ENCODE assay signal across 11 mouse cellular contexts in the genomic region with DNA sequence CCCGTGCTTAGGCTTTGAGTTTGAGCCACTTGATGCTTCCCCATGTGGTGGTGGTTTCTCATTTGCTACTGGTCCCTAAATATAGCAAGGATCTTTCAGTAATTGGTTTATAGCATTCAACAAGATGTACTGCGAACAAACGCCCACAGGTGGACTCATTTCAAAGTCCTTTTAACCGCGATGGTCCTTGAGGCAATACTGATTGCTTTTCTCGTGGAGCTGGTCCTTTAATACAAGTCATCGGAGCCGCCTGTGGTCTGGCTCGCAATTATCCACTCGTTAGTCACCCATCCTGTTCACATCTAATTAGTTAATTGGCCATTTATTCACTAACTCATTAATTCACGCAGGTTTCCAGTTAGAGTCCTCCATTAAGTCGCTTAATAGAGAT. TPM values are rescaled to one million over a fixed set of nuclear protein-coding genes. Genes with fewer than 3 reads are reported as not detected.
DNase-seq lines count a peak whose midpoint lies in the region; ATAC-seq and TF ChIP-seq lines count a peak whose summit lies in the region.
"Had no signal": no experiment of that assay in that cellular context is flagged by ENCODE, and none has a peak within 500 bp of the region (broad histone marks: within the 10 kb centered on the region; RNA-seq: fewer than 3 reads in every experiment).

No protein-coding gene starts in this region.

- H3K4me2 ChIP-seq in embryonic facial prominence, embryonic 15.5 days (replicated peaks), result peak overlapping the region; percentile 93
- peak overlapping the region; percentile 68 for H3K4me2 ChIP-seq in hindbrain, embryonic 15.5 days
- H3K4me2 ChIP-seq in midbrain, postnatal 0 days (ENCODE audit: low read depth, low read length, poor library complexity, severe bottlenecking), result peak overlapping the region; percentile 74

- peak overlapping the region; percentile 97 for H3K27ac ChIP-seq in layer of hippocampus, adult 2 months
- no peak overlapping the region for H3K27ac ChIP-seq in embryonic facial prominence, embryonic 15.5 days (replicated peaks)
- H3K27ac ChIP-seq in hindbrain, embryonic 15.5 days (replicated peaks), result peak overlapping the region; percentile 85
- H3K27ac ChIP-seq in midbrain, postnatal 0 days (ENCODE audit: low read depth, low read length), result peak overlapping the region; percentile 85
- H3K27ac ChIP-seq in thymus, adult 2 months (ENCODE audit: control insufficient read depth, insufficient read depth, low read length), result no peak overlapping the region

- DNase-seq in layer of hippocampus, adult 2 months (ENCODE audit: low spot score in 2 of 2), result peak in 1 of 2 experiments; percentile 26
- DNase-seq in layer of hippocampus, postnatal 36 days, result no peak
- peak; percentile 64 for DNase-seq in midbrain, postnatal 0 days (ENCODE audit: low spot score)
- no peak for DNase-seq in thymus, adult 2 months
- no peak for DNase-seq in cerebellum, adult 8-10 months
- DNase-seq: heart, postnatal 10 days had no signal

- TF ChIP-seq POLR2A in thymus, adult 2 months (IDR thresholded peaks at IDR 0.05; ENCODE audit: control insufficient read depth, extremely low read depth, insufficient read depth, low read length, poor library complexity), result no peak

- H3K4me1 ChIP-seq in embryonic facial prominence, embryonic 15.5 days, result peaks cover 9% of the 10 kb centered on the region; the same call in 1 of the 2 replicates
- peaks cover 26% of the 10 kb centered on the region for H3K4me1 ChIP-seq in hindbrain, embryonic 15.5 days (replicated peaks)
- peaks cover 7% of the 10 kb centered on the region; the same call in 1 of the 2 replicates for H3K4me1 ChIP-seq in midbrain, postnatal 0 days (ENCODE audit: insufficient read depth, low read length)
- H3K4me1 ChIP-seq in thymus, adult 2 months (replicated peaks; ENCODE audit: control insufficient read depth, insufficient read depth, low read length), result peaks cover 5% of the 10 kb centered on the region

- no peaks in the 10 kb centered on the region for H3K36me3 ChIP-seq in embryonic facial prominence, embryonic 15.5 days
- no peaks in the 10 kb centered on the region for H3K36me3 ChIP-seq in hindbrain, embryonic 15.5 days
- no peaks in the 10 kb centered on the region for H3K36me3 ChIP-seq in midbrain, postnatal 0 days (ENCODE audit: insufficient read depth, low read length)
- H3K36me3 ChIP-seq in thymus, adult 2 months (ENCODE audit: control insufficient read depth, insufficient read depth, low read length), result no peaks in the 10 kb centered on the region
- H3K36me3 ChIP-seq: G1E had no signal

- peaks cover 9% of the 10 kb centered on the region for H3K27me3 ChIP-seq in embryonic facial prominence, embryonic 15.5 days
- no peaks in the 10 kb centered on the region for H3K27me3 ChIP-seq in hindbrain, embryonic 15.5 days
- H3K27me3 ChIP-seq in midbrain, postnatal 0 days (ENCODE audit: insufficient read depth, low read length), result no peaks in the 10 kb centered on the region
- H3K27me3 ChIP-seq in thymus, adult 2 months (ENCODE audit: control insufficient read depth, insufficient read depth, low read length), result peaks cover 19% of the 10 kb centered on the region

- no peak for ATAC-seq in embryonic facial prominence, embryonic 15.5 days (ENCODE audit: insufficient number of reproducible peaks, low FRiP score, low TSS enrichment, low read depth)
- ATAC-seq in hindbrain, embryonic 15.5 days (ENCODE audit: low FRiP score, low read depth), result no peak
- no peak for ATAC-seq in midbrain, postnatal 0 days (ENCODE audit: low FRiP score)

- peak; percentile 21 for TF ChIP-seq CTCF in layer of hippocampus, adult 2 months (conservative IDR thresholded peaks at IDR 0.05)
- no peak; the same call in 1 of the 2 replicates for TF ChIP-seq CTCF in midbrain, postnatal 0 days (IDR thresholded peaks at IDR 0.05)
- TF ChIP-seq CTCF in thymus, adult 2 months (IDR thresholded peaks at IDR 0.05; ENCODE audit: borderline replicate concordance, control insufficient read depth, extremely low read depth, insufficient read depth, low read length, poor library complexity), result no peak

- WGBS in embryonic facial prominence, embryonic 15.5 days, result 37% methylated on average over 12 of the region's 12 CpGs
- 35% methylated on average over 12 of the region's 12 CpGs for WGBS in hindbrain, embryonic 15.5 days
- 45% methylated on average over 12 of the region's 12 CpGs for WGBS in midbrain, postnatal 0 days
- WGBS in thymus, adult 2 months, result 79% methylated on average over 12 of the region's 12 CpGs

- no peaks in the 10 kb centered on the region for H3K9me3 ChIP-seq in embryonic facial prominence, embryonic 15.5 days (replicated peaks)
- no peaks in the 10 kb centered on the region for H3K9me3 ChIP-seq in hindbrain, embryonic 15.5 days
- no peaks in the 10 kb centered on the region for H3K9me3 ChIP-seq in midbrain, postnatal 0 days (ENCODE audit: low read length)
- H3K9me3 ChIP-seq: G1E had no signal

- no peak overlapping the region for H3K9ac ChIP-seq in embryonic facial prominence, embryonic 15.5 days
- peak overlapping the region; percentile 69 for H3K9ac ChIP-seq in hindbrain, embryonic 15.5 days
- peak overlapping the region; percentile 84 for H3K9ac ChIP-seq in midbrain, postnatal 0 days (replicated peaks; ENCODE audit: low read length, poor library complexity, severe bottlenecking)

- H3K4me3 ChIP-seq in layer of hippocampus, adult 2 months, result peak overlapping the region; percentile 78
- H3K4me3 ChIP-seq in embryonic facial prominence, embryonic 15.5 days (replicated peaks), result peak overlapping the region; percentile 61
- H3K4me3 ChIP-seq in hindbrain, embryonic 15.5 days, result peak overlapping the region; percentile 58
- peak overlapping the region; percentile 64 for H3K4me3 ChIP-seq in midbrain, postnatal 0 days (ENCODE audit: low read depth, low read length)
- no peak overlapping the region for H3K4me3 ChIP-seq in thymus, adult 2 months (ENCODE audit: control insufficient read depth, insufficient read depth, low read length)

RNA-seq across cellular contexts. Expression of a gene that starts 0.6 kb away (rescaled TPM):
- 10 to 100 TPM; 51.5 to 56.6 TPM for total RNA-seq in layer of hippocampus, adult 2 months (2021)
- total RNA-seq in layer of hippocampus, postnatal 36 days (2021), result 10 to 100 TPM; 54.1 to 57.5 TPM
- polyA plus RNA-seq in embryonic facial prominence, embryonic 15.5 days (2015; fragmentation: Nextera tagmentation; extraction: Ambion mirVana), result 5.1 and 5.4 TPM in 2 replicates
- polyA plus RNA-seq in hindbrain, embryonic 15.5 days (2015; fragmentation: Nextera tagmentation; extraction: Ambion mirVana), result 71.3 and 81.7 TPM in 2 replicates
- total RNA-seq in midbrain, postnatal 0 days (2014; rRNA removed), result 77.3 and 94.8 TPM in 2 replicates
- 91.6 and 95.2 TPM in 2 replicates for polyA plus RNA-seq in midbrain, postnatal 0 days (2015; fragmentation: Nextera tagmentation; extraction: Ambion mirVana)
- polyA plus RNA-seq in thymus, adult 2 months (2012; rRNA removed), result 0.06 TPM in 1 of 2 replicates, not detected in the other
- total RNA-seq: common myeloid progenitor, adult 5-6 weeks; heart, postnatal 10 days; liver, adult 2 months had no signal
- polyA plus RNA-seq: G1E; liver, adult 2 months had no signal

RNA-seq across cellular contexts. Expression of a gene that starts 32.6 kb away (rescaled TPM):
- total RNA-seq in layer of hippocampus, adult 2 months (2021), result 10 to 100 TPM; 34.5 to 35.7 TPM
- 10 to 100 TPM; 37.3 to 39.2 TPM for total RNA-seq in layer of hippocampus, postnatal 36 days (2021)
- 18.4 and 22.1 TPM in 2 replicates for polyA plus RNA-seq in embryonic facial prominence, embryonic 15.5 days (2015; fragmentation: Nextera tagmentation; extraction: Ambion mirVana)
- 34.9 and 38.6 TPM in 2 replicates for polyA plus RNA-seq in hindbrain, embryonic 15.5 days (2015; fragmentation: Nextera tagmentation; extraction: Ambion mirVana)
- 13.4 and 22.0 TPM in 2 replicates for total RNA-seq in midbrain, postnatal 0 days (2014; rRNA removed)
- polyA plus RNA-seq in midbrain, postnatal 0 days (2015; fragmentation: Nextera tagmentation; extraction: Ambion mirVana), result 21.7 and 23.4 TPM in 2 replicates
- 9.3 and 9.9 TPM in 2 replicates for polyA plus RNA-seq in thymus, adult 2 months (2012; rRNA removed)

RNA-seq across cellular contexts. Expression of a gene that starts 59.4 kb away (rescaled TPM):
- total RNA-seq in layer of hippocampus, adult 2 months (2021), result 10 to 100 TPM; 12.7 to 13.8 TPM
- total RNA-seq in layer of hippocampus, postnatal 36 days (2021), result 10 to 100 TPM; 12.0 to 17.6 TPM
- polyA plus RNA-seq in embryonic facial prominence, embryonic 15.5 days (2015; fragmentation: Nextera tagmentation; extraction: Ambion mirVana), result 13.1 and 16.7 TPM in 2 replicates
- polyA plus RNA-seq in hindbrain, embryonic 15.5 days (2015; fragmentation: Nextera tagmentation; extraction: Ambion mirVana), result 22.2 and 25.4 TPM in 2 replicates
- total RNA-seq in midbrain, postnatal 0 days (2014; rRNA removed), result not detected in 2 replicates
- polyA plus RNA-seq in midbrain, postnatal 0 days (2015; fragmentation: Nextera tagmentation; extraction: Ambion mirVana), result 14.7 and 15.7 TPM in 2 replicates
- not detected in 2 replicates for polyA plus RNA-seq in thymus, adult 2 months (2012; rRNA removed)
- total RNA-seq: common myeloid progenitor, adult 5-6 weeks; liver, adult 2 months had no signal
- polyA plus RNA-seq: G1E; liver, adult 2 months had no signal

Comparison
In these comparisons a context has a peak if more than half of its experiments do, and no peak if none do; other contexts are left out.
1. H3K27ac ChIP-seq: peak in layer of hippocampus, adult 2 months (single experiment), hindbrain, embryonic 15.5 days (single experiment) and midbrain, postnatal 0 days (single experiment); none in embryonic facial prominence, embryonic 15.5 days (single experiment) and thymus, adult 2 months (single experiment).
2. RNA of a gene that starts 0.6 kb away (polyA plus RNA-seq): 91.6 to 95.2 TPM in midbrain, postnatal 0 days and 71.3 to 81.7 TPM in hindbrain, embryonic 15.5 days; 5.1 to 5.4 TPM in embryonic facial prominence, embryonic 15.5 days and 0.06 TPM in thymus, adult 2 months; every median in the first group is over 10 times any median in the second.
3. RNA of a gene that starts 59.4 kb away (polyA plus RNA-seq): 22.2 to 25.4 TPM in hindbrain, embryonic 15.5 days, 14.7 to 15.7 TPM in midbrain, postnatal 0 days and 13.1 to 16.7 TPM in embryonic facial prominence, embryonic 15.5 days; not detected in thymus, adult 2 months; every median in the first group is over 10 times any median in the second.
4. Peak in every context shown above with its lines, with median percentiles within 50 percentile points of each other: H3K4me2 ChIP-seq.